Mouse (Mus musculus): ENCODE results near the gene Eln.

Gene Eln

GRCm38 (mm10) chr5:134746890-134747511 lies at the start of gene Eln:
Gene Eln (minus strand): TSS chr5:134747323.
- ChIA-PET CTCF (interaction anchor here in 2 of 4 experiments (1.4 to 1.7 kb wide), 3 partner anchors 59 to 218 kb away, joined by 3 to 4 read pairs (median 3); partner anchors contain the start of gene Limk1 (in 1 of the 2)), POLR2A (interaction anchor here in 2 of 4 experiments (0.6 to 0.8 kb wide), 3 partner anchors 33 to 239 kb away, joined by 3 to 4 read pairs (median 4); partner anchors contain the start of gene Cldn3 (in 1 of the 2))

- ChIA-PET POLR2A (interaction anchor here in 1 of 4 experiments (0.9 kb wide), 1 partner anchor 15 kb away, joined by 3 read pairs; no protein-coding TSS in a partner anchor), CTCF (interaction anchor here (0.6 to 1.6 kb wide), 10 partner anchors 15 to 1099 kb away, joined by 3 to 6 read pairs (median 3); no protein-coding TSS in a partner anchor)
These were observed 43.2 kb upstream of the Eln start for GRCm38 (mm10) chr5:134790080-134790995.

- ChIA-PET POLR2A (no interaction called here), CTCF (no interaction called here)
These were observed 41.1 kb upstream of the Eln start for GRCm38 (mm10) chr5:134788237-134788636.

- CTCF ChIA-PET, result interaction anchor here in 1 of 4 experiments (0.5 to 0.6 kb wide), 3 partner anchors 210 to 534 kb away, joined by 3 to 4 read pairs (median 3); no protein-coding TSS in a partner anchor
These were observed 38.7 kb upstream of the Eln start for GRCm38 (mm10) chr5:134785691-134786371.

GRCm38 (mm10) chr5:134783794-134784193 lies 36.7 kb upstream of the Eln start:
- CTCF ChIA-PET, result interaction anchor here (0.6 to 1.6 kb wide), 10 partner anchors 21 to 1023 kb away, joined by 3 to 9 read pairs (median 3); partner anchors contain the start of gene Srrm3 (in 1 of the 4)
- POLR2A ChIA-PET, result interaction anchor here in 2 of 4 experiments (0.5 to 1.4 kb wide), 3 partner anchors 117 to 710 kb away, joined by 3 read pairs; partner anchors contain the start of gene Eif4h (in 1 of the 2)

More at GRCm38 (mm10) chr5:134785691-134786371, 38.7 kb upstream of the Eln start:
- POLR2A ChIA-PET, result interaction anchor here in 3 of 4 experiments (0.6 to 0.9 kb wide), 3 partner anchors 12 to 372 kb away, joined by 3 to 7 read pairs (median 3); no protein-coding TSS in a partner anchor

- POLR2A ChIA-PET, result no interaction called here
- CTCF ChIA-PET, result interaction anchor here (0.6 to 1.6 kb wide), 6 partner anchors 120 to 290 kb away, joined by 3 to 7 read pairs (median 6); no protein-coding TSS in a partner anchor
These were observed 33.8 kb upstream of the Eln start for GRCm38 (mm10) chr5:134780963-134781362.

- ChIA-PET POLR2A (no interaction called here), CTCF (interaction anchor here (0.8 to 1.6 kb wide), 5 partner anchors 121 to 289 kb away, joined by 3 to 6 read pairs (median 3); no protein-coding TSS in a partner anchor)
These were observed 33.0 kb upstream of the Eln start for GRCm38 (mm10) chr5:134780146-134780545.

GRCm38 (mm10) chr5:134776551-134776950 lies 29.4 kb upstream of the Eln start:
- ChIA-PET POLR2A (no interaction called here), CTCF (interaction anchor here in 1 of 4 experiments (0.7 kb wide), 1 partner anchor 122 kb away, joined by 3 read pairs; no protein-coding TSS in a partner anchor)

- CTCF ChIA-PET, result interaction anchor here in 1 of 4 experiments (0.6 kb wide), 1 partner anchor 262 kb away, joined by 3 read pairs; no protein-coding TSS in a partner anchor
- POLR2A ChIA-PET, result no interaction called here
These were observed 25.4 kb upstream of the Eln start for GRCm38 (mm10) chr5:134772522-134772921.

DNA sequence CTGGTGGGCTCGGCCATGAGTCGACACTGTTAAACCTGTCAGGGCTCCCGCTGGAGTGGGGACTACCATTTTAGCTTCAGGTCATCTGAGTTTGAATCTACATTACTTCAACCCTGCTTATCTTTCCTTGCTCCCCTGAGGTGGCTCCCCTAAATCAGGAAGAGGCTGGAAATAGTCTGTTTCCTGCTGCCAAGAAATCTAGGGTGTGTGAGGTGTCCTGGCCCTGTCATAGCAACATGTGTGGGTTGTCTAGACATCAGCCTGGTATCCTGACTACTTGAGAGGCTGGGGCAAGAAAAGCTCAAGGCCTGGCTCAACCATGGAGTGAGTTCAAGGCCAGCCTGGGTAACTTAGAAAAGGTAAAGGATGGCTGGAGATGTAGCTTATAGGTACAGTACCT lies 24.6 kb upstream of the Eln start:
- ChIA-PET CTCF (interaction anchor here in 1 of 4 experiments (0.6 kb wide), 1 partner anchor 263 kb away, joined by 3 read pairs; no protein-coding TSS in a partner anchor), POLR2A (no interaction called here)

DNA sequence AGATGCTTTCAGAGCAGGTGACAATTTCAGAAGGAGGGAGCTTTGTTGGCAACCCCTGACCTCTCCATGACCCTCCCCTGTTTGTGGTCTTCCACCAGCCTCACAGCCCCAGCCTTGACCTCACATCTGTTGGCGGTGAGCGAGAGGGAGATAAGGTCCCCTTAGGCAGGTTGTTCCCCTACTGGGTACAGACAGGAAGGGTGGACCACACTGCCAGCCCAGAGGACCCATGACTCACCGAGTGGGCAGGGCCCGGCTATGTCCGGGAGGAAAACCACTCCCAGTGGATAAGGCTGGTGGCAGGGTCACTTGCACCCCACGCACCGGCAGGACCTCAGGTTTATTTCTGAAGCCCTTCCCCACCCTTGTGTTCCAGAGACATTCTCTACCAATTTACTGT lies 22.1 kb upstream of the Eln start:
- ChIA-PET CTCF (interaction anchor here in 1 of 4 experiments (0.6 kb wide), 1 partner anchor 36 kb away, joined by 5 read pairs; no protein-coding TSS in a partner anchor), POLR2A (no interaction called here)

- ChIA-PET CTCF (interaction anchor here in 3 of 4 experiments (0.6 to 1.4 kb wide), 6 partner anchors 13 to 117 kb away, joined by 3 to 6 read pairs (median 4); no protein-coding TSS in a partner anchor), POLR2A (interaction anchor here in 1 of 4 experiments (0.5 kb wide), 1 partner anchor 649 kb away, joined by 8 read pairs; no protein-coding TSS in a partner anchor)
These were observed 18.3 kb upstream of the Eln start for GRCm38 (mm10) chr5:134765441-134765840.

GRCm38 (mm10) chr5:134763326-134763725 lies 16.2 kb upstream of the Eln start:
- POLR2A ChIA-PET, result no interaction called here
- CTCF ChIA-PET, result interaction anchor here in 1 of 4 experiments (0.7 kb wide), 1 partner anchor 138 kb away, joined by 3 read pairs; no protein-coding TSS in a partner anchor

DNA sequence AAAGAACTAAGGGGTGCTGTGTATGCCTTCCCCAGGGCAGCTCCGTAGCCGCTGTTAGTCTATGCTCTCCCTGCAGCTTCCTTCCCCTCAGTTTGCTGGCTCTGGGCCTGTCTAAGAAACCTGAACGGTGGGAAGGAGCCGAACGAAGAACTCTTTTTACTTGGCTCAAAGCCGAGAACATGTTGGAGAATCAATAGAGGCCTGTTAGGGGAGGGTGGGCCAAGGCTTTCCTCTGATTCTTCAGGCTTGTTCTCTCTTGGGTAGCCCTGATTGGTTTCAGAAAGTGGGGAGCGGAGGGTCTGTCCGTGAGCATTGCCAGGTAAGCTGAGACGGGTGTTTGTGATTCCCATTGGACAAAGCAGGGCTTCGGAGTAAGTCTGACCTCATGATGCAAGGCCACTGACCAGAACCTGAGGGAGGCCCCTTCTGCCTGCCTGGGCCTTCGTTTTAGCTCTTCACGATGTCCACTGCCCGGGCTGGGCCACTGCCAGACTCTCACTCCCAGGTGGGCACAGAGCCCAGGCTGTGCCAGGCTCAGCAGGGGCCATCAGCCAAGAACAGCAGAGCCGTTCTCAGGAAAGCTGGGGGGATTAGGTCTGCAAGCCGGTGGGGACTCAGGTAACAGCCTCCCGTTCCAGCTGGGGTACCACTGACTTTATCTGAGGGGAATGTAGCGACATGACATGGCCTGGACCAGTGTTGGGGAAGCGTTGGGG lies 14.4 kb upstream of the Eln start:
- ChIA-PET POLR2A (no interaction called here), CTCF (interaction anchor here in 1 of 4 experiments (1.7 kb wide), 1 partner anchor 13 kb away, joined by 5 read pairs; no protein-coding TSS in a partner anchor)

GRCm38 (mm10) chr5:134756031-134756430 lies 8.9 kb upstream of the Eln start:
- ChIA-PET POLR2A (interaction anchor here in 2 of 4 experiments (0.6 to 0.9 kb wide), 2 partner anchors 112 kb away, joined by 3 read pairs; no protein-coding TSS in a partner anchor), CTCF (interaction anchor here in 1 of 4 experiments (0.8 to 0.9 kb wide), 2 partner anchors 11 to 105 kb away, joined by 3 to 4 read pairs; no protein-coding TSS in a partner anchor)

DNA sequence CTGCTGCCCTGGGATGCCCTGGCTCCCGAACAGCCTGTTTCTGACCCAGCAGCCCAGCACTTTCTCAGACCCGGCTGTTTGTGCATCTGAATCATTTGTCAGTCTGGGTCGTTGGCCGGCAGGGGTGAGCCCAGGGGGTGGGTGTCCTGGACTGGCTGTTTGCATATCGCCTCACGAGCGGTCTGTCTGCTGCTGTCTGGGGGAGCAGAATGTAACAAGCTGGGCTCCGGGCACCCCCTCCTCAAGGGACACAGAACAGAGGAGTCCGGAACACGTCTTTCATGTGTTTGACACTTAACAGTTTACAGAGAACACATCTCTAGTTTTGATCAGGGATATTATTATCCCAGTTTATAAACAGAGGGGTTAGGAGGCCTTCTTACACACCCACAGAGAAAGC lies 7.0 kb upstream of the Eln start:
- ChIA-PET CTCF (no interaction called here), POLR2A (interaction anchor here in 1 of 4 experiments (1.0 kb wide), 1 partner anchor 12 kb away, joined by 3 read pairs; no protein-coding TSS in a partner anchor)

DNA sequence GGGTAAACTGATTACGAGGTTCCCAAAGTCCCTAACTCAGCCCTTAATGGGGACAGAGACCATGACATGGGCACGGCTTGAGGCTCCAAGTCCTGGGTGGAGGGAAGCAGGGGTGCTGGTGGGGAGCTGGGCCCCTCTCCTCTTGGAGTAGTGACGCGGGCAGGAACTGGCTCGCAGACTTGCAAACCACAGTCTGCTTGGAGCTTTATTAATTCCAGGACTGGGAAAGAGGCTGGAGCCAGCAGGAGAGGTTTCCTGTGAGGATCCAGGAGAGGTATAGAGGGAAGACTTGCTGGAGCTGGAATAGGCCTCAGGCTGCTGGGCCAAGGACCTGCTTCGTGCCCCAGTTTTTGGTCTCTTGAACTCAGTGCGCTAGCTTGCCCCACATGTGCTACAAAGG lies 3.3 kb upstream of the Eln start:
- POLR2A ChIA-PET, result no interaction called here
- CTCF ChIA-PET, result interaction anchor here in 2 of 4 experiments (1.0 to 1.5 kb wide), 4 partner anchors 14 to 157 kb away, joined by 3 to 6 read pairs (median 4); no protein-coding TSS in a partner anchor
